Mouse (Mus musculus) myocyte (in vitro differentiated cells): Measurements from ENCODE around the gene Nbeal2.

Experiments used
- CEBPB ChIP-seq: IDR thresholded peaks from 2 replicates; pipeline ENCODE4 v1.6.1; 2011; ENCODE audit warnings: mild to moderate bottlenecking, moderate library complexity; ENCODE audit not compliant: poor library complexity, insufficient read depth, severe bottlenecking
- MAX ChIP-seq: IDR thresholded peaks from one replicate; pipeline ENCODE4 v1.6.1; 2011; ENCODE audit warnings: low read depth, mild to moderate bottlenecking, control low read depth
- MYOD1 ChIP-seq, 3 experiments: IDR thresholded peaks; one replicate each; pipeline ENCODE4 v1.6.1; 2011; ENCODE audit warnings: control low read depth in 2 of 3, low read depth in 2 of 3, mild to moderate bottlenecking in 2 of 3, moderate library complexity in 1 of 3; ENCODE audit not compliant: insufficient read length in 2 of 3, control insufficient read depth in 1 of 3
- POLR2AphosphoS2 ChIP-seq: IDR thresholded peaks from one replicate; pipeline ENCODE4 v1.6.1; 2011; ENCODE audit warnings: low read depth, control low read depth; ENCODE audit not compliant: insufficient read length
- TCF12 ChIP-seq: IDR thresholded peaks from one replicate; pipeline ENCODE4 v1.6.1; 2011; ENCODE audit warnings: mild to moderate bottlenecking, control low read depth; ENCODE audit not compliant: poor library complexity, insufficient read depth, severe bottlenecking

DNA sequence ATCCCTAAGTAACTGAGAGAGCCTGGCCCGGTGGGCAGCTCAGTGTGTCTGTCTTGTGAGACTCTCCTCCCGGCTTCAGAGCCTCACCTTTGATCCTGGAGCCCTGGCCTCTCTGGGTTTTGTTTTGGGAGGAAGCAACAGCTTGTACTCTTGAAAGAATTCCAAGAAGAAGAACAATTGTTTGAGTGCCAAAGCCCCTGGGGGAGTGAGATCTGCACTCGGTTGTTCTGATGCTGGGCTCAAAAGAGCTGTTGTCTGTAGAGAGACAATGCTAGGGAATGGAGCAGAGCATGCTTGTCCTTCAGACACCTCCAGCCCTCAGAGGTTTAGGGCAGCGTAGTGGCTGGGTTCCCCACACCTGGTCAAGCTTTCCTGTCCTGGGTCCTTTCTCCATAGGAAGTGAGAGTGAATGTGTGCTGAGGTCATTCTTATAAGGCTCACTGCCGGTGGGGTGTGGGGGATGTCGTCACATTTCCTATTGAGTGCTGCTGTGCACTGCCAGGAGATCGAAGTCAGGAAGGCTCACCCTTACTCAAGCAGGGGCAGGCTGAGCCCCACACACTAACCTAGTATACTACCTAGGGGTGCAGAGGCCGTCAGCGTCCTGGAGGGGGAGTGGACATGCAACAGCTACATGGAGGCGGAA lies 19.3 kb upstream of the Nbeal2 start:
- TF ChIP-seq MYOD1 (IDR thresholded peaks at IDR 0.05; ENCODE audit: control insufficient read depth in 1 of 3, insufficient read length in 2 of 3, low read depth in 2 of 3) (no peak), TCF12 (no peak), MAX (no peak), CEBPB (no peak), POLR2AphosphoS2 (no peak)
